Mouse (Mus musculus) testis, postnatal 10 days (tissue): Measurements from ENCODE around the gene Mpo.
A peak's percentile ranks its signal among the peaks of the same experiment; 100 is the strongest.

ENCODE experiments used
- DNase-seq: peaks from one replicate; pipeline ENCODE4 v3.0.0; 2021; ENCODE audit warnings: low spot score

Gene Mpo

GRCm38 (mm10) chr11:87758161-87758911 lies 35.0 kb upstream of the Mpo start:
- no peak for DNase-seq

- DNase-seq: no peak
Measured at GRCm38 (mm10) chr11:87758957-87759608, 34.3 kb upstream of the Mpo start.

- no peak for DNase-seq
Measured at GRCm38 (mm10) chr11:87759609-87760005, 33.8 kb upstream of the Mpo start.

- DNase-seq: no peak
Measured at GRCm38 (mm10) chr11:87760301-87761081, 32.9 kb upstream of the Mpo start, which contains the start of gene Tspoap1. TSS of gene Tspoap1 (plus strand) at chr11:87760541.

GRCm38 (mm10) chr11:87761181-87761721 lies 32.1 kb upstream of the Mpo start:
- DNase-seq: no peak

- no peak for DNase-seq
Measured at GRCm38 (mm10) chr11:87761806-87762701, 31.3 kb upstream of the Mpo start.

GRCm38 (mm10) chr11:87762702-87763385 lies 30.5 kb upstream of the Mpo start:
- DNase-seq: no peak

- peak; percentile 68 for DNase-seq
Measured at GRCm38 (mm10) chr11:87763511-87763987, 29.8 kb upstream of the Mpo start.

- DNase-seq: no peak
Measured at GRCm38 (mm10) chr11:87763988-87764876, 29.1 kb upstream of the Mpo start.

GRCm38 (mm10) chr11:87768745-87769144 lies 24.6 kb upstream of the Mpo start:
- no peak for DNase-seq

GRCm38 (mm10) chr11:87770989-87771388 lies 22.4 kb upstream of the Mpo start:
- peak; percentile 89 for DNase-seq

GRCm38 (mm10) chr11:87772354-87772753 lies 21.0 kb upstream of the Mpo start:
- no peak for DNase-seq

GRCm38 (mm10) chr11:87778100-87778765 lies 15.1 kb upstream of the Mpo start:
- DNase-seq: peak; percentile 78

- no peak for DNase-seq
Measured at GRCm38 (mm10) chr11:87778915-87779314, 14.5 kb upstream of the Mpo start.

GRCm38 (mm10) chr11:87779392-87779791 lies 14.0 kb upstream of the Mpo start:
- DNase-seq: no peak

GRCm38 (mm10) chr11:87780130-87780529 lies 13.3 kb upstream of the Mpo start:
- no peak for DNase-seq

GRCm38 (mm10) chr11:87790088-87790487 lies 3.3 kb upstream of the Mpo start:
- no peak for DNase-seq

- no peak for DNase-seq
Measured at GRCm38 (mm10) chr11:87801711-87802275, 8.4 kb downstream of the Mpo start.

- no peak for DNase-seq
Measured at GRCm38 (mm10) chr11:87802621-87803020, 9.2 kb downstream of the Mpo start.
